Mouse (Mus musculus) limb, embryonic 12.5 days (tissue): ENCODE data around the gene Ubash3b. TPM values are rescaled to one million over a fixed set of nuclear protein-coding genes. Genes with fewer than 3 reads are reported as not detected.

Experiments used
- ATAC-seq: fragments of 200-750 bp; cut with Nextera tagmentation; 2 replicates; pipeline ENCODE4 v1.8.0; 2017; ENCODE audit warnings: low read depth, moderate TSS enrichment; ENCODE audit not compliant: insufficient number of reproducible peaks, insufficient read depth, low FRiP score, low TSS enrichment
- H3K27ac ChIP-seq: fragments of 300-500 bp; sonication (generic); 2 replicates; pipeline ENCODE4 v1.5.1; 2016; ENCODE audit warnings: mild to moderate bottlenecking, moderate library complexity
- H3K27me3 ChIP-seq: fragments of 300-500 bp; sonication (generic); 2 replicates; pipeline ENCODE4 v1.6.1; 2016; ENCODE audit warnings: mild to moderate bottlenecking, moderate library complexity
- H3K36me3 ChIP-seq: fragments of 300-500 bp; sonication (generic); 2 replicates; pipeline ENCODE4 v1.6.1; 2016; ENCODE audit warnings: mild to moderate bottlenecking, moderate library complexity
- H3K4me1 ChIP-seq: fragments of 300-500 bp; sonication (generic); replicated peaks from 2 replicates; pipeline ENCODE4 v1.6.1; 2016
- H3K4me2 ChIP-seq: fragments of 300-500 bp; sonication (generic); 2 replicates; pipeline ENCODE4 v1.6.1; 2016; ENCODE audit warnings: mild to moderate bottlenecking, moderate library complexity
- H3K4me3 ChIP-seq: fragments of 300-500 bp; sonication (generic); replicated peaks from 2 replicates; pipeline ENCODE4 v1.5.1; 2016; ENCODE audit warnings: mild to moderate bottlenecking
- H3K9ac ChIP-seq: fragments of 300-500 bp; sonication (generic); replicated peaks from 2 replicates; pipeline ENCODE4 v1.6.1; 2016; ENCODE audit warnings: mild to moderate bottlenecking, moderate library complexity
- H3K9me3 ChIP-seq: fragments of 300-500 bp; sonication (generic); 2 replicates; pipeline ENCODE4 v1.6.1; 2016; ENCODE audit warnings: mild to moderate bottlenecking, moderate library complexity
- WGBS: fragments of 180-500 bp; shearing (Covaris S2); methylation state at CpG from one replicate; pipeline ENCODE4 v1.1.7; 2016; 5-methylcytosine and 5-hydroxymethylcytosine counted together
- polyA plus RNA-seq: library from polyadenylated mRNA; unstranded; fragments of >200 nt; fragmentation: Nextera tagmentation; extraction: Ambion mirVana; gene quantifications from 2 replicates; pipeline ENCODE4 v1.2.1, GENCODE M21; 2016

Gene Ubash3b
- polyA plus RNA-seq, 1 experiment from 2014 or later: 6.5 TPM

- Histone ChIP-seq H3K36me3 (no peaks in the 10 kb centered on the region), H3K4me2 (no peak overlapping the region), H3K4me3 (no peak overlapping the region), H3K27me3 (no peaks in the 10 kb centered on the region), H3K9me3 (no peaks in the 10 kb centered on the region), H3K4me1 (no peaks in the 10 kb centered on the region), H3K27ac (no peak overlapping the region), H3K9ac (no peak overlapping the region)
- WGBS: 84% methylated on average over 3 of the region's 3 CpGs
- no peak for ATAC-seq
These were observed 141.0 kb downstream of the Ubash3b start for GRCm38 (mm10) chr9:41020486-41020885.

DNA sequence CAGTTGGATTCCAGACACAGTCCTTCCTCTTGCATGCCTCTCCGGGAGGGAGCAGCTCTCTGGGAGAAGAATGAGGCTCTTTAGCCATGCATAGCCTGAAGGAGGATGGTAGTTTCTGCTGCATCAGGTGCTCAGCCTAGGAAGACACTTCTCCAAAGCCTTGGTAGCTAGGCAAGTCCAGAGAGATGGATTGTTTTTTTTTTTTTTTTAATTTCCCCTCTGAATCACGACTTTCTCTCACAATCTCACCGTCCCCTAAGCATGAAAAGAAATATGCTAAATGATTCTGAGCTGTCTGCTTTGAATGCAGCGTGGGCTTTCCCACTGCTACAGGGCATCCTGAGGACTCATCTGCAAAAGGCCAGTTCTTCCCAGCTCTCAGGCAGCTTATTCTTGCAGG, 147.0 kb downstream of the Ubash3b start:
- Histone ChIP-seq H3K36me3 (no peaks in the 10 kb centered on the region), H3K27me3 (no peaks in the 10 kb centered on the region), H3K4me1 (peaks cover 4% of the 10 kb centered on the region; the same call in 1 of the 2 replicates), H3K4me2 (no peak overlapping the region), H3K27ac (no peak overlapping the region), H3K9me3 (no peaks in the 10 kb centered on the region), H3K9ac (no peak overlapping the region), H3K4me3 (no peak overlapping the region)
- WGBS: 57% methylated on average over 4 of the region's 4 CpGs
- ATAC-seq: no peak

DNA sequence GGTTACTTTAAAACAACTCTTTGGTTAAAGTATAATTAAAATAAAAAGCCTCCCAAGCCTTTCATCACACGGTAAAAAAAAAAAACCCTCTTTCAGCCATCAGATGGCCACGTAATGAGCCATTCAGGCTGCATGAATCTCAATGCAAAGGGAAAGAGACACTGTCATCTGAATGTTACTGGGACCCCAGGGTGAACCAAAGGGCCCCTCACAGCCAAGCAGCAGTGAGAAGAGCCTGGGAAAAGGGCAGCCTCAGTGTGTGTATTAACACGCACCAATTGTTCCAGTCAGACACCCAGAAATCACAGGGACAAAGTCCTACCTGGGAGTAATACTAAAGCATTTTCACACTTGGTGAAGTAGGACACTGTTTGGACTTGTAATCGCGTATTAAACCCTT, 149.0 kb downstream of the Ubash3b start:
- H3K4me3 ChIP-seq: no peak overlapping the region
- H3K4me2 ChIP-seq: no peak overlapping the region
- H3K9me3 ChIP-seq: no peaks in the 10 kb centered on the region

DNA sequence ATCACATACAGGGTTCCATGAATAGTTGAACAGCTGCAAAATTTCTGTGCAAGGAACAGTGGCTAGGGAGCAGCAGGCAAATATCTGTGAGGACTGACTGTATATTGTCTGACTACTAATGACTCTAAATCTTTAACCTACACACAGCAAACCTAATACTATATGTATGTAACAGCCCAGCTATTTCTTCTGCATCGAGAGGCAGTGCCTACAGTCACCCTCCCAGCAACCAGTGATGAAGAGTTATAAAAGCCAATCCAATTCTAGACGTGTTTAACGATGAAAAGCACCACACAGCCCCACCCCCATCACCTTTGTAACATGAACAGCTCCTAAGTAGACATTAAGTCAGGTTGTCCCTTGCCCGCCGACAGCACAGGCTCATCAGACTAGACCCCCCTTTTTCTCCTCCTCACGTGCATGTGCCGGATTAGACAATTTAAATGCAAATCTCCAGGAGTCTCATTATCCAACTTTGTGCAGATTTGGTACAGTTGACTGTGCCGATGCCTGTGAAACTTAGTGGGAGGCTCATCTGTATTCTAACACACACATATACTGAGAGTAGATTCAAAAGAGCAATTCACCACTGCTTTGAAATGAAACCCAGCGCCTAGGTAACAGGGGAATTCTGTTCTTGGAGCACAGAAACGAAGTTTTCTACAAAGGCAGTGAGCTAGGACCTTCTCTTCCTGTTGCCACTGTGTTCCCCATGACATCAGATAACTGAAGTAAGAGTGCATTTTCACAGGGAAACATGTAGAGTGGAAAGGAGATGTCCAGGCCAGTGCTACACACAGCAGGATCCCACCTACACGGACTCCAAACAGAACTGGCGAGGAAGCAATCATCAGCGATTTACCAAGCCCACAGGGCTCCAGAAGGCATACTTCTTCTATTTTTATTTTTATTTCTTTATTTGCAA, 149.7 kb downstream of the Ubash3b start:
- Histone ChIP-seq H3K9ac (no peak overlapping the region), H3K27ac (no peak overlapping the region), H3K27me3 (no peaks in the 10 kb centered on the region), H3K9me3 (no peaks in the 10 kb centered on the region), H3K4me3 (no peak overlapping the region), H3K4me2 (no peak overlapping the region), H3K36me3 (no peaks in the 10 kb centered on the region), H3K4me1 (peaks cover 4% of the 10 kb centered on the region; the same call in 1 of the 2 replicates)
- ATAC-seq: no peak
- 67% methylated on average over 13 of the region's 13 CpGs for WGBS

More for the DNA sequence above, 149.0 kb downstream of the Ubash3b start:
- 92% methylated on average over 5 of the region's 5 CpGs for WGBS
- Histone ChIP-seq H3K27me3 (no peaks in the 10 kb centered on the region), H3K27ac (no peak overlapping the region), H3K9ac (no peak overlapping the region), H3K36me3 (no peaks in the 10 kb centered on the region), H3K4me1 (peaks cover 4% of the 10 kb centered on the region; the same call in 1 of the 2 replicates)
- ATAC-seq: no peak

GRCm38 (mm10) chr9:41007785-41008184, 153.7 kb downstream of the Ubash3b start:
- no peak overlapping the region for H3K4me3 ChIP-seq
- no peaks in the 10 kb centered on the region for H3K36me3 ChIP-seq
- 6% methylated on average over 1 of the region's 1 CpGs for WGBS
- H3K27ac ChIP-seq: no peak overlapping the region
- no peak overlapping the region for H3K9ac ChIP-seq
- ATAC-seq: no peak
- H3K27me3 ChIP-seq: no peaks in the 10 kb centered on the region
- H3K4me2 ChIP-seq: no peak overlapping the region
- H3K9me3 ChIP-seq: no peaks in the 10 kb centered on the region
- peaks cover 4% of the 10 kb centered on the region; the same call in 1 of the 2 replicates for H3K4me1 ChIP-seq

DNA sequence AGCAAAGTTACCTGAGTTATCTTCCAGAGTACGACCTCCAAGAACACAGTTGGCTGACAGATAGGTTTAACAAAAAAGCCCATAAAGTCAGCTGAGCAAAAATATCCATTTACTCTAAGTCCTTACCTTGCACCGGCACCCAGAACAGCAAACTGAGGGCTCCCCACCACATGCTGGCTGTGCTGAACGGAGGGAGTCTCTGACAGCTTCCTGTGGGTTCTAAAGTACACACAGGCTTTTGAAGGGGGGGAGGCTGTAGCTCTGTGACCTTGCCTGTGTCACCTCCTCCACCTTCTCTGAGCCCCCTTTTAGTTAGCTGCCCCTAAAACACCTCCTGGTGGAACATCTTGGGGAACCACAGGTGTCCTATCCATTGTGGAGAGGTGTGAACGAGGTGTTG, 157.1 kb downstream of the Ubash3b start, which contains the start of gene Crtam:
Crtam (minus strand) TSS at position 214 of the 400 bp plus-strand sequence.
- no peaks in the 10 kb centered on the region for H3K36me3 ChIP-seq
- no peak within 1 kb of the TSS for H3K9ac ChIP-seq
- no peaks in the 10 kb centered on the region for H3K9me3 ChIP-seq
- H3K4me1 ChIP-seq: 0 out of 2 replicates have a peak, but pooled peaks cover 6% of the 10 kb centered on the region
- ATAC-seq: no peak
- no peak within 1 kb of the TSS for H3K4me3 ChIP-seq
- no peak within 1 kb of the TSS for H3K4me2 ChIP-seq
- H3K27ac ChIP-seq: no peak within 1 kb of the TSS
- WGBS: 52% methylated on average over 4 of the region's 4 CpGs
- H3K27me3 ChIP-seq: no peaks in the 10 kb centered on the region

GRCm38 (mm10) chr9:40997116-40997779, 164.2 kb downstream of the Ubash3b start:
- 83% methylated on average over 7 of the region's 7 CpGs for WGBS
- H3K4me3 ChIP-seq: no peak overlapping the region
- H3K9me3 ChIP-seq: no peaks in the 10 kb centered on the region
- no peak overlapping the region for H3K4me2 ChIP-seq
- no peaks in the 10 kb centered on the region for H3K36me3 ChIP-seq
- no peak for ATAC-seq
- no peak overlapping the region for H3K27ac ChIP-seq
- H3K9ac ChIP-seq: no peak overlapping the region
- H3K4me1 ChIP-seq: peaks cover 13% of the 10 kb centered on the region
- no peaks in the 10 kb centered on the region for H3K27me3 ChIP-seq

DNA sequence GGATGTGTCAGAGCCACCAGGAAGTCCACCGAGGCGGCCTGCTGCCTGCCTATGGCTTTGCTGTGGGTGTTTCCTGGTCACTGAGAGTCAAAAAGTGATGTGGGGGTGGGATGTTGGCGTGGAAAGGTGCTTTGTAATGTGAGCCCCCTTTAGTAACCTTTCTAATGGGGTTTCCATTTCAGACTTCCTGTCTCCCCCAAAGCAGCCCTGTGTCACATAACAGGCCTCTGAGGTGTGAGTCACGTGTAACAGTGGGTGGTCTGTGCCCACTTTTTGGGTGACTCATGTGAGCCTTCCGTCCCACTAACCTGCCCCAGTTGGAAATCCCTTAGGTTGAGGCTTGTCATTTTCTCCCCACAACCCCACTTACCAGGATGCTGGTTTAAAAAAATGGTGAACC, 167.4 kb downstream of the Ubash3b start:
- Histone ChIP-seq H3K4me2 (no peak overlapping the region), H3K4me3 (no peak overlapping the region), H3K27me3 (no peaks in the 10 kb centered on the region), H3K36me3 (no peaks in the 10 kb centered on the region), H3K4me1 (peaks cover 17% of the 10 kb centered on the region), H3K9ac (no peak overlapping the region), H3K9me3 (no peaks in the 10 kb centered on the region), H3K27ac (no peak overlapping the region)
- ATAC-seq: no peak
- 52% methylated on average over 5 of the region's 5 CpGs for WGBS

DNA sequence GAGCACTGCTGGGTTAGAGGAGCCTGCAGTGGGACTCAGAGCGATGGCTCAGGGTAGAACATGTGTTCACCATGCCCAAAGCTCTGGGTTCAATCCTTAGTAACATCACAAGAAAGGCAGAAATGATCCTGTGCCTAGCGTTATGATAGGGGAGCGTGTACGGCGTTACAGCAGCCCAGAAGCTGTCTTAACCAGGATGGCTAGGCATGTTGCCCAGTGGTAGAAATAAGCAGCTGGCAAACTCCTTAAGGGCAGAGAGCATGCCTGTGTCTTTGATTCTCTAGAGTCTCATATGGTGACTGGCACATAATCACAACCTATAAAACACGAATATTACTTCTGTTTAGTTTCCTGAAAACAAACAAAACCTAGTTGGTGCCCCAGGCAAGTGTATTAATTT, 170.0 kb downstream of the Ubash3b start:
- Histone ChIP-seq H3K4me1 (peaks cover 21% of the 10 kb centered on the region), H3K9ac (no peak overlapping the region), H3K27ac (no peak overlapping the region), H3K27me3 (no peaks in the 10 kb centered on the region), H3K4me2 (no peak overlapping the region), H3K9me3 (no peaks in the 10 kb centered on the region), H3K4me3 (no peak overlapping the region), H3K36me3 (no peaks in the 10 kb centered on the region)
- no peak for ATAC-seq
- WGBS: 85% methylated on average over 6 of the region's 6 CpGs

DNA sequence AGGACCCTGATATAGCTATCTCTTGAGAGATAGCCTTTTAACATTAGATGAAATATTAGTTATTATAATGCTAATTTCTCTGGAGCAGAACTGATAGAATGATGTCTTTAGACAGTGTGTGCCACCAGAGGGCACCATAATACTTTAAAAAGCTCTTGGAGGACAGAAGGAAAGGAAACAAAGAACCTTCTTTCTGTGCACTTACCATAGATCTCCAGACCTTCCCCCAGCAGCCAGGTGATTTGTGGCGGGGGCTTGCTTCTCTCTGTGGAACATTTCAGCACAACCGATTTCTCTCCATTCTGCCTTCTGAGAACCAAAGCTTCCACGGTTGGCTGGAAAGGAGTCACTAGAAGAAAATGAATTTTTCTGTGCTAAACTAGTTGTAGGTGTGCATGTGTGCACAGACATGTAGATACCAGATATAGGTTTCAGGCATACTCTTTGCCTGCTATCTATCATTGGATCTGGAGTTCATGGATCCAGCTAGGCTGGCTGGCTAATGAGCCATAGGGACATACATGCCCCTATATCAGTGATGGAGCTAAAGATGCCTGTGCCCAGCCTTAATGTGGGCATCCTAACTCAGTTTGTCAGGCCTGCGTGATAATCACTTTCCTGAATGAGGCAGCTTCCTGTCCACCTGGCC, 171.4 kb downstream of the Ubash3b start:
- peaks cover 21% of the 10 kb centered on the region for H3K4me1 ChIP-seq
- no peaks in the 10 kb centered on the region for H3K27me3 ChIP-seq
- 41% methylated on average over 4 of the region's 4 CpGs for WGBS
- no peak for ATAC-seq
- H3K27ac ChIP-seq: peak overlapping the region; percentile 41; the same call in 1 of the 2 replicates
- H3K9me3 ChIP-seq: no peaks in the 10 kb centered on the region
- H3K36me3 ChIP-seq: no peaks in the 10 kb centered on the region
- no peak overlapping the region for H3K4me3 ChIP-seq
- H3K4me2 ChIP-seq: no peak overlapping the region
- H3K9ac ChIP-seq: no peak overlapping the region

- no peak for ATAC-seq
- WGBS: 65% methylated on average over 3 of the region's 3 CpGs
These were observed 177.2 kb downstream of the Ubash3b start for GRCm38 (mm10) chr9:40984313-40984712.

More at GRCm38 (mm10) chr9:40984313-40984712, 177.2 kb downstream of the Ubash3b start:
- H3K27ac ChIP-seq: no peak overlapping the region
- H3K9me3 ChIP-seq: no peaks in the 10 kb centered on the region
- H3K4me3 ChIP-seq: no peak overlapping the region
- H3K4me1 ChIP-seq: peaks cover 5% of the 10 kb centered on the region; the same call in 1 of the 2 replicates
- 0 out of 2 replicates have a peak, but pooled peaks cover 3% of the 10 kb centered on the region for H3K27me3 ChIP-seq
- no peak overlapping the region for H3K4me2 ChIP-seq
- H3K9ac ChIP-seq: no peak overlapping the region
- H3K36me3 ChIP-seq: no peaks in the 10 kb centered on the region
